Mouse (Mus musculus): ENCODE data around the gene Sorcs1.

GRCm38 (mm10) chr19:50487768-50488167 is 190.7 kb downstream of the Sorcs1 start:
- no peak for TF ChIP-seq EP300 (IDR thresholded peaks at IDR 0.05; ENCODE audit: insufficient read depth, low read depth, low read length)
- TF ChIP-seq POLR2A (IDR thresholded peaks at IDR 0.05; ENCODE audit: insufficient read depth, low read length): no peak
